Mouse (Mus musculus): ENCODE results near the gene Ryr2. TPM values are rescaled to one million over a fixed set of nuclear protein-coding genes. Genes with fewer than 3 reads are reported as not detected.
"Not testable (repeated sequence)": the region's sequence is repeated elsewhere in the genome, so short reads cannot be mapped to it uniquely, and the experiment has no call there.

Gene Ryr2
- total RNA-seq, 2 experiments from 2014 or later = 936 to 1,019 TPM

DNA sequence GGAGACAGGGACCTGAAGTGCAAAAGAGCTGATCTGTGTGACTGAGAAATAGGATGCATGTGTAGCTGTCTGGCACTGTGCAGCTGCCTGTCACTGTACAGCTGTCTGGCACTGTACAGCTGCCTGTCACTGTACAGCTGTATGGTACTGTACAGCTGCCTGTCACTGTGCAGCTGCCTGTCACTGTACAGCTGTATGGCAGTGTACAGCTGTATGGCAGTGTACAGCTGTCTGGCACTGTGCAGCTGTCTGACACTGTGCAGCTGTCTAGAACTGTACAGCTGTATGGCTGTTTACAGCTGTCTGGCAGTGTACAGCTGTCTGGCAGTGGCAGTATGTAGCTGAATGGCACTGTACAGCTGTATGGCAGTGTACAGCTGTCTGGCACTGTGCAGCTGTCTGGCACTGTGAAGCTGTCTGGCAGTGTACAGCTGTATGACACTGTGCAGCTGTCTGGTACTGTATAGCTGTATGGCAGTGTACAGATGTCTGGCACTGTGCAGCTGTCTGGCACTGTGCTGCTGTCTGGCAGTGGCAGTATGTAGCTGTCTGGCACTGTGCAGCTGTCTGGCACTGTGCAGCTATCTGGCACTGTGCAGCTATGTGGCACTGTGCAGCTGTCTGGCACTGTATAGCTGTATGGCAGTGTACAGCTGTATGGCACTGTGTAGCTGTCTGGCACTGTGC, 147.1 kb downstream of the Ryr2 start:
- intact Hi-C loops (cut with DNase I) = no loop called here
- DNase-seq (ENCODE audit: low spot score) = no peak

GRCm38 (mm10) chr13:11958854-11959253, 147.9 kb downstream of the Ryr2 start:
- intact Hi-C loops (cut with DNase I) = no loop called here
- DNase-seq (ENCODE audit: low spot score) = no peak

GRCm38 (mm10) chr13:11958271-11958670, 148.5 kb downstream of the Ryr2 start:
- DNase-seq (ENCODE audit: low spot score) = no peak
- intact Hi-C loops (cut with DNase I) = no loop called here

- intact Hi-C loops (cut with DNase I) = no loop called here
- no peak for DNase-seq (ENCODE audit: low spot score)
Measured at GRCm38 (mm10) chr13:11951951-11952350, 154.8 kb downstream of the Ryr2 start.

GRCm38 (mm10) chr13:11945740-11946139, 161.0 kb downstream of the Ryr2 start:
- intact Hi-C loops (cut with DNase I) = no loop called here
- DNase-seq (ENCODE audit: low spot score) = no peak

DNA sequence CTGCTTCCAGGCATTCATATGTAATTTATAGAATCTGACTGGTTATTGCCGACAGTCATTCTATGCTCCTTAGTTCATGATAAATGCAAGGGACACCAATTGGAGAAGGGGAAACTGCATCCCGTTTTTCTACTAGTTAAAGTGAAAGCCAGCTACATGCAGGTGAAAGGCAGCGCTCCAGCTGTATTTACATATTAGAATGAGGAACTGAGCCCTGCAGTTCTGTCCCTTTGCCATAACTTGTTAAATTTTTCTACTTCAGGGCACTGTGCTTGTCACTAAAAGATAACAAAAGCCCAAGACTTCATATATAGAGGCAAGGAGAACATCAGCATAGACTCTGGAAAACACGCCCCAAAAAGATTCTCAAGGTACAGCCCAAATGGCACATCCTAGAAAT, 165.0 kb downstream of the Ryr2 start:
- DNase-seq (ENCODE audit: low spot score) = no peak
- intact Hi-C loops (cut with DNase I) = no loop called here

DNA sequence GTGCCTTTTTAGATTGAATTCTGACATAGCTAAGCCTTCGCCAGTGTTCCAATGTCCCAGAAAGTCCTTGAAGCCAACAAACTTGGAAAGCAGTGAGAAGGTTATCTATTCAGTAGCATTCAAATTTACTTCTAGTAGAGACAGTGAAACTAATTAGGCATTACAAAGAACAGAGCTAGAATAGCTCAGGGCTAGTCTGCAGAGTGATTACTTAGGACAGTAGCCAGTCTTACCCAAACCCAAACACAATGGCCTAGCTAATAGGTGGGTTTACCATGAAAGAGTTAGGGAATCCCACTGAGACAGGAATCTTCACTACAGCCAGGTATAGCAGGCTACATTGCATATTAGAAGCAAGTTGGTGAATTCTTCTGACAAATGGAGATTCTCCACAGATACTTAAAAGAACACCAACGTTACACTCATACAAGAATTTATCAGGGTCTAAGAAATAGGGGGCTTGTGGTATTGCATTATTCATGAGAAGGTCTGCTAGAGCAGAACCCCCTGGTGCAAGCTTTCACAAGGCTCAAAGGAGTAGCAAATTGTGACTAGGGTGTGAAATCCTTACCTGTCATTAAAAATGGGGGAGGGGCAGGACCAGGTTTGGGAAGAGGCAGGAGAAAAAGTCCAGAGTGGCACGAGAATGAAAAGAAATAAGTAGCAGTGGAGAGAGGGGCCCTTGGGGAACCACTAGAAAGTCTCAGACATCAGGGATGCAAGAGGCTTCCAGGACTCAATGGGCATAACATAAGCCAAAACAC, 172.3 kb downstream of the Ryr2 start:
- DNase-seq (ENCODE audit: low spot score); intact Hi-C loops (cut with DNase I): not testable (repeated sequence)

- no peak for DNase-seq (ENCODE audit: low spot score)
- intact Hi-C loops (cut with DNase I) = no loop called here
Measured at GRCm38 (mm10) chr13:11933334-11933733, 173.4 kb downstream of the Ryr2 start.

GRCm38 (mm10) chr13:11928709-11929108, 178.0 kb downstream of the Ryr2 start:
- intact Hi-C loops (cut with DNase I) = no loop called here
- DNase-seq (ENCODE audit: low spot score) = no peak

DNA sequence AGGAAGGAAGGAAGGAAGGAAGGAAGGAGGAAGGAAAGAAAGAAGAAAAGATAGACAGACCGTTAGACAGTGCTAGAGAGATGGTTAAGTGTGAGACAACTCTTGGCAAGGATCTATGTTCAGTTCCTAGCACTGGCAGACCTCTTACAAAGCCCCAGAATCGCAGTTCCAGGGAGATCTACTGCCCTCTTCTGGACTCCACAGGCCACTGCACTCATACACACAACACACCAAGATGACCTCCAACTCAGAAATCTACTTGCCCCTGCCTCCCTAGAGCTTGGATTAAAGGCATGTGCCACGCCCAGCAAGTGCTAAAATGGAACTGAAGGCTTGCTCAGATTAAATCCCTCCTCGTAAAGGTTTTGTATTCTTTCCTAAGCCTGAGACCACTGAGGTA, 179.0 kb downstream of the Ryr2 start:
- DNase-seq (ENCODE audit: low spot score) = no peak
- intact Hi-C loops (cut with DNase I) = no loop called here

DNA sequence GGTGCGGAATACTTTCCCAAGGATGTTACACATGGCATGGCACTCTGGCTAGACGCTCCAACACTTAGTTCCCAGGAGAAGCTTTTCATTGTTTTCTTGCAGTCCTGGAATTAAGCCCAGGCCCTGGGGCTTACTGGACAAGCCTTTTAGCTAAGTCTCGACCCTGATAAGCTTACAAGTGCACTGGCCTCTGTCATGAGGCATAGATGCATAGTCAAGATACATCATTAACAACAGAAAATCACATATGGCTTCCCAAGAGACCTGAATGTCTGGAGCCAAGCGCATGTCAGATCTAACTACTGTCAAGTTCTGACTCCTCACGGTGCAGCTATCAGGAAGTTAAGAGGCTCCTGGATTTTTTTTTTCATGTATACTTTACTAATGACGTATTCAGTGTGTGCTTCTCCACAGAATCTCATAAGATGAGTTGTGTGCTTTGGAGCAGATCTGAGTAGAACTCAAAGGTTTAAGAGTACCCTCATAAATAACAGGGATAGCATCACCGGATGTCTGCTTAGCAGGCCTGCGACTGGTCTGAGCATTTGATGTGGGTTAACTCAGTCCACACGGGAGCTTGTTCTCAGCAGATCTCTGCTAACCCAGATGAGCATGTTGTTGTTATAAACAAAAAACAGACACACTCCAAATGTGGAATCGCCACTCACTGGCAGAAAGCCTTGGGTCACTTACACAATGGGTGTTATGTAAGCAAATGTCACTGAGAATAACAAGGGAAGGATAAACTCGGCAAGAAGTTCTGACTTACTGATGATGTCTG, 179.8 kb downstream of the Ryr2 start:
- DNase-seq (ENCODE audit: low spot score) = no peak
- intact Hi-C loops (cut with DNase I) = no loop called here

GRCm38 (mm10) chr13:11926215-11926614, 180.5 kb downstream of the Ryr2 start:
- intact Hi-C loops (cut with DNase I) = no loop called here
- no peak for DNase-seq (ENCODE audit: low spot score)

- DNase-seq (ENCODE audit: low spot score) = no peak
- intact Hi-C loops (cut with DNase I) = no loop called here
Measured at GRCm38 (mm10) chr13:11924732-11925131, 182.0 kb downstream of the Ryr2 start.

DNA sequence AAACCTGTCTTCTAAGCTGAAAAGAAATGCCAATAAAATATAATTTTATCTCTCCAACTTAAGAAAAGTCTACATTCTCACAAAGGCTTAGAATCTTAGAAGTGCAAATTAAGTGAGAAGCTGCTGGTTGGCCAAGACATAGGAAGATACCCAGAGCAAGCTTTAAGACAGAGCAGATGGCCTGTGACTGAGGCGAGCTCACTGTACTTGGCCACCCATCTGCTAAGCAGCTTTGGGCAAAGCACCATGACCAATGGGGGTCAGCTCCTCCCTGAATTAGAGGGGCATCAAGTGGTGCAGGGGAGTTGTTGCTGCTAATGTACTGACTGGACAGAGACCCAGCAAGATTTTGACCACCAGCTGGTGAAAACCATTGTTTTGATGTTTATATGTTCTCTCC, 186.2 kb downstream of the Ryr2 start:
- intact Hi-C loops (cut with DNase I) = no loop called here
- DNase-seq (ENCODE audit: low spot score) = no peak

DNA sequence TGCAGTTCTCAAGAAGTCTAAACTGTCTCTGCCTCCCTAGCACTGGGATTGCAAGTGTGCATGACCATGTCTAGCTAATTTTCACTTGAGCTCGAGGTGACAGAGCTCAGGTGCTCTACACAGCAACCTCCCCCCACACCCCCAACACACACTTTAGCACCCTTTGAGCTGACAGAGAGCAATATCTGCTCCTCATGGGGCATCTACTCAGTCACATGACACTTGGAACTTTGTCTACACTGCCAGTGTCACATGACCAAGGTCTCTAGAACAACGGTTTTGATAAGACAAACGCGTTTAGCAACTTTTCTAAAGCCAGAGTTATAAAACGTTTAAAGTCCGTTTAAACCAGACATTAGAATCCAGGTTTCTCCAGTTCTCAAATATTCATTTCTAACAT, 187.3 kb downstream of the Ryr2 start:
- no peak for DNase-seq (ENCODE audit: low spot score)
- intact Hi-C loops (cut with DNase I) = no loop called here

GRCm38 (mm10) chr13:11915619-11916018, 191.1 kb downstream of the Ryr2 start:
- intact Hi-C loops (cut with DNase I) = no loop called here
- DNase-seq (ENCODE audit: low spot score) = no peak

DNA sequence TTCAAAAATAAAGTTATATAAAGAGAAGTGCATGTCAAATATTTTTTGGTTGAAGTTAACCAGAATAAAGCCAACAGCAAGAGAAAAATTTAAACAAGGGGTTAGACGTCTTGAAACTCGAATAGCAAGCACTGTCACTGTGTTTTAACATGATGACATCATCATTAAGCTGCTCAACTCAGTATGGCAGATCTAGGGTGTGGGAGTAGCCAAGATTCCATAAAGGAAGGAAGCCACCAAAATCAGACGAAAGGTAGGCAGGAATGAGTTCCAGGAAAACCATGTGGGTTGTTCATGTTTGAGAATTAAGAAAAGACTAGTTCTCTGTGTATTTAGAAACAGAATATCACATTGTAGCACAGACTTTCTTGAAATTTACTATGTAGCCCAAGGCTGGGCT, 192.1 kb downstream of the Ryr2 start:
- no peak for DNase-seq (ENCODE audit: low spot score)
- intact Hi-C loops (cut with DNase I) = no loop called here

DNA sequence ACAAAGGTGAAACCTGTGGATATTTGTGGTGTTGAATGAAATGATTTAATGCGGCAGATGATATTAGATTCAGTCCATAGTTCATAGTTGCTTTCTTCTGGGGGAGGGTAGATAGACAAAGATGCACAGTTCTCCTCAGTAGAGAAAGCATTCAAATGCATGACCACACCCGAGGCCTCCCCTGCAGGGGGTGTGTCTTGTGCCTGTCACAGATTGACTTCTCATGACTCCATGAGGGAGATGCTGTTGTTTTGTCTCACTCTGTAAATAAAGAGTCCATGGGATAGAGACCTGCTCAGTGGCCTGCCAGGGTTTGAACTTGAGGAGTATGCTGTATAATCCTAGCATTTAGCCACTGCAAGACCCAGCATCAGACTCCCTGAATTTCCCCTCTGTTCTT, 194.5 kb downstream of the Ryr2 start:
- intact Hi-C loops (cut with DNase I) = no loop called here

GRCm38 (mm10) chr13:11908123-11908522, 198.6 kb downstream of the Ryr2 start:
- DNase-seq (ENCODE audit: low spot score) = no peak
- intact Hi-C loops (cut with DNase I) = no loop called here

More for the DNA sequence above, 194.5 kb downstream of the Ryr2 start:
- DNase-seq (ENCODE audit: low spot score) = no peak

- intact Hi-C loops (cut with DNase I) = no loop called here
- no peak for DNase-seq (ENCODE audit: low spot score)
Measured at GRCm38 (mm10) chr13:11905126-11905525, 201.6 kb downstream of the Ryr2 start.

GRCm38 (mm10) chr13:11903272-11903671, 203.5 kb downstream of the Ryr2 start:
- DNase-seq (ENCODE audit: low spot score) = no peak
- intact Hi-C loops (cut with DNase I) = no loop called here

Data from heart, postnatal 25 days (tissue).